Mouse (Mus musculus) left cerebral cortex, adult 9 months (tissue): ENCODE data around the gene Nomo1.

Experiments used
- DNase-seq, 2 experiments: peaks; one replicate each; pipeline ENCODE4 v3.0.0; 2022; ENCODE audit warnings: low spot score in 2 of 2

The Nomo1 gene

DNA sequence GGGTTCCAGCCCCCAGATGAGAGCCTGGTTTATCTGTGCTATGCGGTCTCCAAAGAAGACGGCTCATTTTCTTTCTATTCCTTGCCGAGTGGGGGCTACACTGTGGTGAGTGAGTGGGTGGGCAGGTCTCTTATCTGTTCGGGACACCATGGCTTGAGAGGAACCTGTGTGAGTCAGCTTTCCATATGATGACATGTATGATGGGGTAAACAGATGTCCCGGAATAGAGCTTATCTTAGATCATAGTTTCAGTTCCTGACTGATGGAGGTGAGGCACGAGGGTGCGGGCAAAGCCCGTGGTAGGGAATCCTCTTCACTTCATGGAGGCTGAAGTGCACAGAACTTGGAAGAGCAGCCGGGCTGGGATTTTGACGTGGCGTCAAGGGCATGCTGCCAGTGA lies 12.4 kb downstream of the Nomo1 start:
- no peak for DNase-seq

DNA sequence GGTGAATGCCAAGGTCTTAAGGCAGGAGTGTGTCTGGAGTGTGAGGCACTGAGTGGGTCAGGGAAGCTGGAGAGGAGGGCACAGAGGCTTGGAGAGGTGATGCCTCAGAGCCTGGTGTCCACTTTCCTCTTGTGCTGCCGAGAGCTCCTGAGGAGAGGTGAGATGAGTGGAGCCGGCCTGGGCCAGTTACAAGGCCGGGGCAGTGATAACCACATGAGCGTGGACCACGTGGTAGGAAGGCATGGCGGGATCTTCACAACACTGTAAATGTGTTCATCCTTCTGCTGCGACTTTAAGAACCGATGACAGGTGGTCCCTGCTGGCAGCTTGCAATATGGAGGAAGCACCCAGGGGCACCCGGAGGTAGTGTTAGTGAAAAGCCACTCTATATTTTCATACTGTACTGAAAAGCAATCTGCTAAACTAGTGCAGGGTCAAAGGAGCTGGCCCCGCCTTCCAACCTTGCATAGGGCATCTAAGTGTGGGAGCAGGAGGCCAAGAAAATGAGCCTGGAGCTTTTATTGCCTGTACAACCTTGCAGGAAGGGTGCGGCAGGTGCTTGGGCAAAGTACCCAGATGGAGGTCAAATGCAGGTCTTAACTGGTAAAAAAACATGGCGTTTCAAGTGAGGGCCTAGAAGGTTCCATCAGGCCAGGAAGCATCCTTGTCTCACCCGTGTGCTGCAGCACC lies 14.5 kb downstream of the Nomo1 start:
- DNase-seq: no peak

DNA sequence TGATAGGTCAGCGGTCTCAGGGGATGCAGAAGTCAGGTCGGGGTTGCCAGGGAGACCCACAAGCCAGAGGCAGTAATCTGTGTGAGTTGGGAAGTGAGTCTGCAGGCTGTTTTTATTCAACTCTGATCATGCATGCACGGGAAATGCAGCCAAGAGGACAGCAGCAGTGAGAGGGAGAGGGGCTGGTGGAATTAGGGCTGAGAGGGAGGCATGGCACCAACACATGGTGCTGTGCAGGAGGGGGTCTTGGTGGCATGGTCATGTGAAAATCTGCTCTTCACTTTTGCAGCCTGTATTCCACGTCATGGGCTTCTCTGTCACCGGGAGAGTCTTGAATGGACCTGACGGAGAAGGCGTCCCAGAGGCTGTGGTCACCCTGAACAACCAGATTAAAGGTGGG lies 16.5 kb downstream of the Nomo1 start:
- DNase-seq: no peak

DNA sequence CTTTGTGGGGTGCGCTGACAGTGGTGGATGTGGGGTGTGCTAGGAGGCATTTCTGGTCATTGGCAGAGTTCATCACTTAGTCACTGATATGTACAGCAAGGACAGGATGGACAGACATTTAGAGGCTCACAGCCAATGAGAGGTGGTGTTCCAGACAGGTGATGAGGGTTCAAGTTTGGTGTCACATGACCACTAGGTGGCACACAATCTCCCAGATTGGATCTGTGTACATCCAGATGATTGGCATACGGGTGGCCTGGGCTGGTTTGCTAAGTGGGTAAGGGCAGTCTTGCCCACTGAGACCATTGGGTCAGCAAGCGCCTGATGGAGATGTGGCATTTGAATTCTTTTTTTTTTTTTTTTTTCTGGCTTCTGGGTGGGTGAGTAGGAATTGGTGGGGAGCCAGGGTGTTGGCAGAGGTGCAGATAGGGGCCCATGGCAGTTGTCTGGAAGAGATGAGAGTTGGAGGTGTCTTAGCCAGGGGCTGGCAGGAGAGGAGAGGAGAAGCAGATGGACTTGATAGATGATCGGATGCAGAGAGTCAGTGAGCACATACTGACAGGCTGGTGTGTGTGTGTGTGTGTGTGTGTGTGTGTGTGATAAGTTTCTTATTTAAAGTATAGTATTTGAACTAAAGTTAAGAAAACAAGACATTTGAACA lies 18.8 kb downstream of the Nomo1 start:
- DNase-seq: no peak

DNA sequence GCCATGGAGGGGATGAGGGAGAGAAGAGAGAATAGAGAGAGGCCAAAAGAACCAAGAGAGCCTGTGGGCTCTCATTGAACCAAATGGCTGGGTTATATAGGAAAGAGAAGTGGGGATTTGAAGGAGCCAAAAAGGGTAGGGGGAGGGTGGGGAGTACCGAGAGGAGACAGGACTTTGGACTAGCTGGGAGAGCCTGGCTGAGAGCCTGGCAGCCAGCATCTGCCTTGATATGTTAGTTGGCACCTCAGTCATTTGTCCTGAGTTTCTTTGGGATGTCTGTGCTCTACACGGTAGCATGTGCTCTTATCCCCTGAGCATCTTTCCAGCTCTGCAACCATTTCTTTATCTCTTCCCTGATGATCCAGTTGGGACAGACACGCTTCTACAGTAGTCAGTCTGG lies 20.1 kb downstream of the Nomo1 start:
- DNase-seq: no peak

DNA sequence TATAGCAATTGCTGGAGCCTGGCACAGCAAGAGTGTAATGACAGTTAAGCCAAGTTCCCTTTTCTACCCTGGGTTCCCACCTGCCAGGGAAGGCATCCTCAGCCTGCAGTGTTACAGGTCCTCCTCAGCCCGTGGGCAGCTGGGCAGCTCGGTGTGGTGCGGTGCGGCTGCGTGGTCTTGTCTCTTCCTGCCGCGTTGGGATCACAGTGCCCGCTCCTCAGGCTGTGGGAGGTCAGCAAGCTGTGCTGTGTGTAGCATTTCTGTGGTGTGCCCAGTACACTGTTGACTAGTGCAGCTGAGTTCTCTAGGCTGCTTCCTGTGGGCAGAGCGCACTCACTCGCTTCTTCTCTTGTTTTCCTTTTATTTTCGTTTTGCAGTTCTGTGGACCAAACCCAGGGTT lies 25.4 kb downstream of the Nomo1 start:
- no peak for DNase-seq

DNA sequence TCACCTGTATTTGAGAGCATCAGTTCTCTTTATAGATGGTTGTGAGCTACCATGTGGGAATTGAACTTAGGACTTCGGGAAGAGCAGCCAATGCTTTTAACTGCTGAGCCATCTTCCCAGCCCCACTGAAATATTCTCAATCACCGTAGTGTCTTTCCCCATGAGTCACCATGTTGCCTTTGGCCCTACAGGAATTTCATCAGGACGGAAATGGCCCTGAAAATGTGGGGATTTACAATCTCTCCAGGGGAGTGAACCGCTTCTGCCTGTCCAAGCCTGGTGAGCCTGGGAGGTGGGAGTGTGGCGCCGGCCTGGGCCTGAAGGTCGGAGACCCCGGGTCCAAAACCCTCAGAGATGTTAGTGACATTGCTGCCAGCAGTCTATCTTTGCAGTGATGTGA lies 27.2 kb downstream of the Nomo1 start:
- DNase-seq: no peak

DNA sequence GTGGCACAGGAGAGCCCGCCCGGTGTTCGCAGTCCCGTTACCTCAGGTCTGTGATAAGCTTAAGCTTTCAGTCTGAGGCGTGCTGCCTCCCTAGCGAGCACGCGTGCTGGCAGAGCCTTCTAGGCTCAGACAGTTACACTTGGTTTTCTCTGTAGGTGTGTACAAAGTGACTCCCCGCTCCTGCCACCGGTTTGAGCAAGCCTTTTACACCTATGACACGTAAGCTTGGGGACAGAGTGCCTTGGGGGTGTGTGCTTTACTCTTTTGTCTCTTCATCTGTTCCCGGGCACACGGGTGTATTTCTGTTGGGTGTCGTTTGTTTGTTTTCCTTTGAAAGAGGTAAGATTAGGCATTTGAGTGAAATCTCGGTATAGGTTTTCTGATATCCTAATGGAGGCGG lies 28.1 kb downstream of the Nomo1 start:
- no peak for DNase-seq

DNA sequence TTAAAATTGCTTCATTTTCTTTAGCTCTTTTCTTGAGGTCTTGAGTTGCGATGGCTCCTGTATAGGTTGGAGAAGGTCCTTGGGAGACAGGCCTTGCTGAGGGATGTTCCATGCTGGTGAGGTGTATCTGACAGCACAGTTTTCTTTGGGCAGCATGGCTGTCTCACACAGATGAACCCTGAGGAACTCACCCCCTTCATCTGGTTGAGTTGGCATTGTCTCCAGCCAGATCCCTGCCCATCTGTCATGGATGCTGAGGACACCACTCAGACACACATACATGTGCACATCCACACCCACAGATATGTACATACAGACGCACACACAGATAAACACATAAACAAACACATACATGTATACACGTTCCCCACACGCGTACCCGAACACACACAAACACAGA lies 29.8 kb downstream of the Nomo1 start:
- no peak for DNase-seq

DNA sequence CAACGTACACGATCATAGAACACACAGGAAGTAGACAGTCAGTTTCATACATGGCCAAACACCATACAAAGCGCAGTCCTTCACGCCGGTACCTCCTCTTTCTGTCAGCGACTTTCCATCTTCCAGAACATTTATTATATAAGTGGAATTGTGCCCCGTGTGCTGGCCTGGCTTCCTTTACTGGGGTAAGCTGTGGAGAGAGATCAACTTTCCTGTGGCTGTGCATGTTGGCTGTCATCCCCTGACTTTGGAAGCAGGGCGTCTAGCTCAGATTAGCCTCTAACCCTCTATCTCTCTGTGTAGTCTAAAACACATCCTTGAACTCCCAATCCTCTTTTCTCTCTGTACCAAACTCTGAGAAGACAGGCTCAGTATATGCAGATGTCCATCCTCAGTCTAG lies 35.3 kb downstream of the Nomo1 start:
- no peak for DNase-seq

DNA sequence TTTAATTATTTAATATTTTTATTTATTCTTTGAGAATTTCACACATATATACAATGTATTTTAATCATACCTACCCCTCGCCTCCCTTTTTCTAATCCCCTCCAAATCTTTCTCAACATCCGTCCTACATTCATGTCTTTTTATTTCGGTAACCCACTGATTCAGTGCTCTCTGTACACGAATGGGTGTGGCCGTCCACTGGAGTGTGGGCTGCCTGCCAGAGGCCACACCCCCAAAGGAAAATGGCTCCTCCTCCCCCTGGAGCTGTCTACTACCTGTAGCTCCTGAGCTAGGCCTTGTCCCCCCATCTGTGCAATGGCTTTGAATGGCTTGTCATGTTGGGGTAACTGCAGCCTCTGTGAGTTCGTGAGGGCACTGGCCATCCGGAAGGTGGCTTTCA lies 43.3 kb downstream of the Nomo1 start:
- no peak for DNase-seq

DNA sequence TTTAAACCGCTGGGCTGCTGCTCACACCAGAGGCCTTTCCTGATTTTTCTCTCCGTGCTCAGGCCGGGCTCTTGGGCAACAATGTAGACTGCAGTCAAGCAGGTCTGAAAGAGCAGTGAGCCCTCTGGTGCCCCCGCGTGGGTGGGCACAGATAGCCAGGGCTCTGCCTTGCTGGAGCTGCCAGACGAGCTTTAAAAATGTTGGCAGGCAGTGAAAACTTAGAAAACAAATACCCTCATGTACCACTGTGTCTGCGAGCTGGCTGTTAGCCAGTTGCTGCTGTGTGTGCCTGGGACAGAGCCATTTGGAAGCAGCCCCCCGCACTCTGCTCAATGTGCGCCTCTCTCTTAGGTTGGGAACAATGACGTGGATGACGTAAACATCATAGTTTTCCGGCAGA lies 44.2 kb downstream of the Nomo1 start:
- DNase-seq: no peak

DNA sequence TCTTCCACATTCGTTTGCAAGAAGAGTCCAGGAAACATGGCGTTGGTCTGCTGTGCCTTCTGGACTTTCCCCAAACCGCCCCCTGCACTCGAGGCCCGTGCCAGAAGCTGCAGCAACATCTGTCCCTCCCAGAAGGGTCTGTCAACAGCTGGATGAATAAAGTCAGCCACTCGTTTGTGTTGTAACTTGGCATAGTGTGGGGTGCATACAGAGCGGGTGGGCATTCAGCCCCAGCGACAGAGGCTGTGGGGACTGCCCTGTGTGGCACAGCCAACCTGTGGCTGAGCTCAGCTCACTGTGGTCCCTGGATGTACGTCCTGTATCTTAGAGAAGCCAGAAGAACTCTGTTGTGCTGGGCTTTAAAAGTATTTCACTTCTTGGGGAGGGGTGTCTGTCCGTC lies 50.5 kb downstream of the Nomo1 start:
- DNase-seq: no peak

DNA sequence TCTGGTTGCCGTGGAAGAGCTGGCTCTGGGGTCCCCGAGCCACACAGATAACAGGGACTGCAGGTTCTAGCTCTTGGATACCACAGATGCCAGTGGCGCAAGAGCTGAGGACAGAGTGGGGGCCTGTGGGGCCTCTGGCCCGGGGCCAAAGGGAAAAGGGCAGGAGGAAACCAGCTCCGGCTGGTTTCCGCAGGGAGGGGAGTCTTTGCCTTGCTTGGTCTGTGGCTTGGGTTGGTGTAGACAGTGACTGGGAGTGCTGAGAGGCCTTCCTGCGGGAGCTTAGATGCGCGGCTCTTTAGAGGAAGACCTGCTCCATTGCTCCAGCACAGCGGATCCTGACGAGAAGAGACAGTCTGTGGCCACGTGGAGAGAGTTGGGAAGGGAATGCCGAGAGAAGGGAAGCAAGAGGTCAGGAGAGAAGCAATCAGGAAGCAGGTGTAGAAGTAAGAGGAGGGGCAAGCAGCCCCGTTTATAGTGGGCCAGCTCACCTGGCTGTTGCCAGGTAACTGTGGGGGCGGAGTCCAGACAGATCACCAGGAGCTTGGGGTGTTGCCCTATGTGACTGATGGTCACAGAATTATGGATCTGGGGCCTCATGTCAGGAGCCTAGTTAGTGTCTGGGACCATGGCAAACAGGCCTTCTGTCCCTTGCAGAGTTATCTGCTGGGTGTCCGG lies 51.5 kb downstream of the Nomo1 start:
- no peak for DNase-seq

DNA sequence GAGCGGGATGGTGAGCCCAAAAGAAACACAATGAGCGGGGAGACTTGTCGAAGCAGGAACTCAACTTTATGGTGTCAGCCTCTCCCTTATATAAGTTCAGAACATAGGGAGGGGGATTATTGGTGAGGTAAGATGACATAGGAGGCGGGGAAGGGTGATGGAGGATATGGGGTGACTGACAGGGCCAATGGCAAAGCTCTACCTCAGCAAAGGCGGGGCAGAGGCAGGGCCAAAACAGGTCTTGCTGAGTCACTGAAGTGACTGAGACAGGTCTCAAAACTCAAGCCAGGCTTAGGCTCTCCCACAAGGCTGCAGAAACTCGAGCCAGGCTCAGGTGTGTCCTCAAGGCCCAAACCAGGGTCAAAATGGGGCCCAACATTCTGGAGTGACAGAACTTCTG lies 52.9 kb downstream of the Nomo1 start:
- DNase-seq: no peak

DNA sequence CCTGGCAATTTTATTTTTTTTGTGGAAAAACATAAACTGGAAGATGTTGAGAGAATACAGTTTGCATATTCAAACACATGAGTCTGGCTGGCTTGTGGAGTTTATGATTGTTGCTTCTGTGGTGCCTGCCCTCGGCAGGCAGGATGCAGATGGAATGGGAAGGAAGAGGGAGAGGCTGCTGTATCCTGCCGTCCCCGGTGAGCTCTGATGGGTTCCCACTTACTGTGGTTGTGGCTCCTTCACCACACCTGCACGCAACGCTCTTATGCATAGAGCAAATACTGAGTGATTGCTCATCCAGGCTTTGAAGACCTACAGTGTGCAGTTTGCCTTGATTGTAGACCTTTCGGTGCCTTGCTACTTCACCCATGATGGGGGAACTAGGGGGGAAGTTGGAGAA lies 54.7 kb downstream of the Nomo1 start:
- DNase-seq: no peak

DNA sequence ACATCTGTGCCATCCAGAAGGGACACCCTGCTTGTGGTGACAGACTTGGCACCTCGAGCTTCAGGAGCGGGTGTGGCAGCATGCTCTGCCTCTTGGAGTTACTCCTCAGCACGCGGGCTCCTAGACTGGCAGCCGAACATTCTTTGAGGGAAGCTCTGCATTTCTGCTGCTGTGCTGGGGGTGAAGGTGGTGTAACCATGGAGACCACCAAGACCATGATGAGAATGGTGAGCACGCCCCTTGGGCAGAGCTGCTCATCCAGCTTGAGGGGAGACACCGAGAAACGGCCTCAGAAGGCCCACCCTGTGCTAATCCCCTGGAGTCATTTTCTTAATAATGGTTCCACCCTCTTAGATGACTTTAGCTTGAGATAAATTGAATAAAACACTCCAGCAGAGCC lies 59.3 kb downstream of the Nomo1 start:
- no peak for DNase-seq

DNA sequence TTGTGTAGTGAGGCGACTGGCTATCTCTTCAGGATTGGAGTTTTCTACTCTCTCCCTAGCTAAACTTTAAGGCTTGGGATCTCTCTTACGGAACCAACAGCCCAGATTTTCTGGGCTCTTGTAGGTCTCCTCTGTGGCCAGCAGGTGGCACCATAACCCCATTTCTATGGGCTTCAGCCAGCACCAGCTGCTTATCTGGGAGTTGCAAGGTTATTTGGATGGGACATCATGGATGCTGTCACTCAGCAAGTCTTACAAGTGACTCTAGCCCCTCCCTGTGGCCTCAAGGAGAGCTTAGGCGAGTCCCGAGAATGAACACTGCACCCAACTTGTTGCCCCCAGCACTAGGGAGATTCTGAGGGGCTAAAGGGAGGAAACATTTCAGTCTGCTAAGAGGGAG lies 62.6 kb downstream of the Nomo1 start:
- DNase-seq: peak in 1 of 2 experiments; percentile 73

DNA sequence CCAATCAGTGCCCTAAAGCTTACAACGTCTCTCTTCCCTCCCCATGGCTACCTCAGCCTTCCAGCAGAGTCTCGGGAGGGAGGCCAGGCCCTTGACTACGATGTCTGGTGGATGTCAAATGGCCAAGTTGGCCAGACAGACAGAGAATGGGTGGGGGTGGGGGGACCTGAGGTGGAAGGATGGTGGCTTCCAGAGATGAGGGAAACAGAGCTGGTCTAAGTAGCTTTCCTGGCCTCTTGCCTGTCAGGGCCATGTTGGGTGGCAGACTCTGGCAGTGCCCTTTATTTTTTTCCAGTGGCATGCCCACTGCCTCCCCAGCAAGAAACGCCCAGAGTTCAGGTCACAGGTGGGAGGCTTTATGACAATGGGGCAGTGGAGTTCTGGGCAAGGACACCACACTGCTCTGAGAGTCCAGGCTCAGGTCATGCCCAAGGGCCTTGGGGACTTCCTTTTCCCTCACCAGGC lies 63.9 kb downstream of the Nomo1 start:
- DNase-seq: no peak

DNA sequence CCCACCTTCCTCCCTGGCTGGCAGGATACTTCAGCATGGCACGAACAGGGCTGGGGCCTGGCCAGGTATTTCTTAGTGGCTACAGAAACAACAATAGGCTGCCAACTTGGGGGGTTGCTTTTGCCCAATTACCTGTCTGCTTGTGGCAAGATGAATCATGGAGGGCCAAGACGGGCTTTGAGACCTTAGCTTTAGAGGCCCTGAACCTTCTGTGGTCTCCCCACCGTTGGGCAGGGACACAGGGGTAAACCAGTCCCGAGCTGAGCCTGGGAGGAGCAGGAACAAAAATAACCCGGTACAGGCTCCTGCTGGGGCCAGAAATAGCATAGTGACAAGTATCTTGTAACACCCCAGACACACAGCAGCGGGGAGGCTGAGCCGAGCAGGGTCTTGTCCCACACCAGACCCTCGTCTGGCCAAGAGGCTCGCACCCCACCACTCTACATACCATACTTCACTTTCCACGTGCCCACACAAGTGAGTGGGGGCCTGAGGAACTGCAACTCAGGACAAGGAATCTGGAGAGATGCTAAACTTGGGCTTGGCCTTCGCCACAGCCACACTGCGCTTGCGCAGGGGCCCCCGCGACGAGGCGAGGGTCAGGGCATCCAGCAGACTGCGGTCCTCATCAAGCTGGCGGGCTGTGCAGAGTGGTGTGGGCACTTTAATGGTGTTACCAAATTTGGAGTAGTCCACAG lies 64.9 kb downstream of the Nomo1 start:
- peak in 1 of 2 experiments; percentile 46 for DNase-seq

DNA sequence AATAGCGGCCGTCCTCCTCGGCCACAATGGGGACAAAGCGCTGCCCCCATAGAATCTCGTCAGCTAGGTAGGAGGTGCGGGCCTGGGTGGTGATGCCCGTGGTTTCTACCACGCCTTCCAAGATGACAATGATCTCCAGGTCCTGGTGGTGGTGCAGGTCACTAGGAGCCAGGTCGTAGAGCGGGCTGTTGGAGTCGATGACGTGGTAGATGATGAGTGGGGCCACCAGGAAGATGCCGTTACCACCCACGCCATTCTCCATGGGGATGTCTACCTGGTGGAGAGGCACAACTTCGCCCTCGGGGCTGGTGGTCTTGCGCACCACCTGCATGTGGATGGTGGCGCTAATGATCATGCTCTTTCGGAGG lies 65.4 kb downstream of the Nomo1 start:
- no peak for DNase-seq

DNA sequence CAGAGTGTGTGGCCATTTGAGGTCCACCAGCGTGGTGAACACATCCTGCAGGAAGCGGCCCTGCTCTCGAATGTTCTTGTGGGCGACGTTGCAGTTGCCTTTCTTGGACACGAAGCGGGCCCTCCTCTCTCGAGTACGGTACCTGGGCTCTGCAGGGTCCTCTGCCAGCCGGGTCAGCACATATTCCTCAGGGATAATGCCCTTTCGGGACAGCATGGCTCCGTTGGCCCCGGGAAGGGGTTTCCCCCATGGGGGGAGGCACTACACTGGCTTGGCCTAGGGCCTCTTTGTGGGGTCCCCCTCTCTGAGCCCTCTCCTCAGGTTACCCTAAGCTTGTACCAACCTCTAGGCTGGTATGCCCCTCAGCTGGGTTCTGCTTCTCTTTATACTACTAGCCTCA lies 66.2 kb downstream of the Nomo1 start:
- DNase-seq: no peak

DNA sequence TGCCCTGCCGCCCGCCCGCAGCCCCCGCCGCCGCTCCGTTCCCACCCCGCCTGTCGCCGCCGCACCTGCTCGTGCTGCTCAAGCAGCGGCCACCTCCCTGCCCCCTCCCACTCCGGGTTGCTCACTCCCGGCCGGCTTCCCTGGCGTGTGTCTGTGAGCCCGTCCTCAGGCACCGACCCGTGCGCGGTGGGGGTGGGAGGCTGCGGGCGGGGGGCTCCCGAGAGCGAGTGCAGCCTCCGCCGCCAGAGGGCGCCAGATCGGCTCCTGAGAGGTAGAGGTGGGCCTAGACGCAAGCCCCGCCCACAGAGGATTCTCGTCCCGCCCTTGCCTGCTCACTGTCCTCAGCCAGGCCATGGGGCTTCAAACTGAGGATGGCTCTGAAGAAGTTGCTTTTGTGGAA lies 67.1 kb downstream of the Nomo1 start, which contains the start of gene Kcnj11:
Kcnj11 (minus strand) TSS at position 202 of the 400 bp plus-strand sequence.
- DNase-seq: peak in 1 of 2 experiments; percentile 68
